Mouse (Mus musculus) heart, postnatal 0 days (tissue): ENCODE results near the gene Gns. TPM values are rescaled to one million over a fixed set of nuclear protein-coding genes. Genes with fewer than 3 reads are reported as not detected.
"Not testable (repeated sequence)": the region's sequence is repeated elsewhere in the genome, so short reads cannot be mapped to it uniquely, and the experiment has no call there.

Experiments used
- ATAC-seq: fragments of 200-750 bp; cut with Nextera tagmentation; 2 replicates; pipeline ENCODE4 v1.8.0; 2017; ENCODE audit warnings: low read depth, moderate number of reproducible peaks, moderate library complexity; ENCODE audit not compliant: insufficient read depth
- DNase-seq: peaks from one replicate; pipeline ENCODE4 v3.0.0-alpha.2; 2016; ENCODE audit warnings: low spot score
- H3K27ac ChIP-seq: fragments of 300-500 bp; sonication (generic); 2 replicates; pipeline ENCODE4 v1.5.1; 2014; ENCODE audit warnings: low read depth, mild to moderate bottlenecking
- H3K27me3 ChIP-seq: fragments of 300-500 bp; sonication (generic); 2 replicates; pipeline ENCODE4 v1.6.1; 2014; ENCODE audit warnings: low read length, mixed read lengths; ENCODE audit not compliant: control insufficient read depth, insufficient read depth
- H3K36me3 ChIP-seq: fragments of 300-500 bp; sonication (generic); replicated peaks from 2 replicates; pipeline ENCODE4 v1.6.1; 2014; ENCODE audit warnings: low read length, mixed read lengths; ENCODE audit not compliant: control insufficient read depth, insufficient read depth
- H3K4me1 ChIP-seq: fragments of 300-500 bp; sonication (generic); 2 replicates; pipeline ENCODE4 v1.6.1; 2014; ENCODE audit warnings: antibody characterized with exemption; ENCODE audit not compliant: control insufficient read depth, insufficient read depth
- H3K4me2 ChIP-seq: fragments of 300-500 bp; sonication (generic); 2 replicates; pipeline ENCODE4 v1.6.1; 2014; ENCODE audit warnings: low read depth, mild to moderate bottlenecking, low read length, moderate library complexity
- H3K4me3 ChIP-seq: fragments of 300-500 bp; sonication (generic); 2 replicates; pipeline ENCODE4 v1.5.1; 2014; ENCODE audit warnings: low read depth, low read length
- H3K9ac ChIP-seq: fragments of 300-500 bp; sonication (generic); replicated peaks from 2 replicates; pipeline ENCODE4 v1.6.1; 2014; ENCODE audit warnings: low read depth, low read length, mixed read lengths
- H3K9me3 ChIP-seq: fragments of 300-500 bp; sonication (generic); replicated peaks from 2 replicates; pipeline ENCODE4 v1.6.1; 2016; ENCODE audit warnings: low read length; ENCODE audit not compliant: control insufficient read depth
- CTCF ChIP-seq: IDR thresholded peaks from 2 replicates; pipeline ENCODE4 v1.5.1; 2016; ENCODE audit warnings: antibody characterized with exemption, control low read depth, low read depth
- EP300 ChIP-seq: IDR thresholded peaks from 2 replicates; pipeline ENCODE4 v1.6.1; 2016; ENCODE audit warnings: antibody characterized with exemption, low read depth
- WGBS: fragments of 180-500 bp; shearing (Covaris S2); extraction: QIAGEN DNeasy Blood & Tissue Kit; methylation state at CpG from one replicate; pipeline ENCODE4 v1.1.7; 2014; 5-methylcytosine and 5-hydroxymethylcytosine counted together
- polyA plus RNA-seq: library from polyadenylated mRNA; unstranded; fragments of >200 nt; fragmentation: Nextera tagmentation; extraction: Ambion mirVana; gene quantifications from 2 replicates; pipeline ENCODE4 v1.2.1, GENCODE M21; 2015
- total RNA-seq: library from RNA; depleted of rRNA; stranded (reverse); fragments of >200 nt; gene quantifications from 2 replicates; pipeline ENCODE4 v1.2.3, GENCODE M21; 2014; ENCODE audit warnings: low replicate concordance

The Gns gene
- total and polyA plus RNA-seq, 2 experiments from 2014 or later: 26.1 to 57.5 TPM

DNA sequence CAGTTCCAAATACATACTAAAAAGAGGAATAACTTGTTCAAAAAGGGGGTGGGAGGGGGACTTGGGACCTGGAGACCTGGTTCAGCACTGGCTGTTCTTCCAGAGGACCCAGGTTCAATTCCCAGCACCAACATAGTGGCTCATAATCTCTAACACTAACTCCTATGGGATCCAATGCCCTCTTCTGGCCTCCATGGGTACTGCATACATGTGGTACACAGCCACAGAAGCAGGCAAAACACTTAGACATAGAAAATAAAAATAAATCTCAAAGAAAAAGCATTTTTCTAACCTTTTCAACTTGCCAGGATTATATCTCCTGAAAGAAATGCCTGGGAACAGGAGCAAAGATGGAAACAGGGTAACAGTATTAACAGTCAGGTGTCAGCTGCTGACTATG lies 38.7 kb upstream of the Gns start:
- Histone ChIP-seq H3K36me3 (no peaks in the 10 kb centered on the region), H3K9ac (no peak overlapping the region)

DNA sequence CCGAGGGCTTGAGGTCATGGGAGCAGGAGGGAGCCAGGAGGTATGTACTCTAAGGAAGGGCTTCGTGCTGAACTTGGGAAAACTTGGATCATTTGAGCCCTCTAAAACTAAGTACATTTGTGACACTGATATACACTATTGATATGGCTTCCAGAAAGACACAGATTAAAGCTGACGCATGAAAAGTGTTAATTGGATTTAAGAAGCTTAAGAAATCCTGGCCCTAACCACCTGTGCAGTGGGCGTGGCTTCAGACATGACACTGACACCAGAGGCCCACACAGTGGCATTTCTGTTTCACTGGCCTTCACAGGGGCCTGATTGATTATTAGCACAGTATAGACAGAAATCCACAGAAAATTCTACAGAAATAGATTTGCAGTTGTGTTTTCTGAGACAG lies 35.3 kb upstream of the Gns start:
- no peaks in the 10 kb centered on the region for H3K9me3 ChIP-seq
- DNase-seq: no peak
- ATAC-seq: no peak
- TF ChIP-seq EP300 (no peak), CTCF (no peak)
- no peak overlapping the region for H3K27ac ChIP-seq
- no peaks in the 10 kb centered on the region for H3K27me3 ChIP-seq
- H3K4me3 ChIP-seq: no peak overlapping the region
- H3K9ac ChIP-seq: no peak overlapping the region
- no peaks in the 10 kb centered on the region for H3K4me1 ChIP-seq
- H3K4me2 ChIP-seq: no peak overlapping the region
- 67% methylated on average over 4 of the region's 4 CpGs for WGBS
- H3K36me3 ChIP-seq: peaks cover 4% of the 10 kb centered on the region; the same call in 1 of the 2 replicates

More for the DNA sequence above, 38.7 kb upstream of the Gns start:
- Histone ChIP-seq H3K4me3 (no peak overlapping the region), H3K4me2 (no peak overlapping the region), H3K27ac (no peak overlapping the region), H3K27me3 (no peaks in the 10 kb centered on the region), H3K4me1 (peaks cover 7% of the 10 kb centered on the region; the same call in 1 of the 2 replicates), H3K9me3 (no peaks in the 10 kb centered on the region)
- ATAC-seq (no peak), DNase-seq (no peak)
- TF ChIP-seq CTCF: no peak
- TF ChIP-seq EP300: no peak

DNA sequence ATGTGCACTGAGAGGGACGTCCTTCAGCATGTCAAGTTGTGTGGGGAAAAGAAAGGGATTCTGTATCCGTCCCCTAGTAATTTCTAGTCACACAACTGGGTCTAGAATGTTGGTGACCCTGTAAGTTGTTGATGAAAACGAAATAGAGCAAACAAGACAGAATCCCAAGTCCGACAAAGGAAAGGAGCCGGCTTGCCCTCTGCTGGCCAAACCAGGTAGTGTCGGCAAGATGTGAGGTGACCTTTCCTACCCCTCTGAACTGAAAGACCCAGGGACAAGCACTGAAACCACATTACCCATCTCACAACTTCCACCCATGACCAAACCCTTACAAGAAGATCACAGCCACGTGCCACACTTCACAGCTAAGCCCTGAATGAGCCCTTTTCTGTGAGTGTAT lies 34.0 kb upstream of the Gns start:
- TF ChIP-seq CTCF: peak; percentile 81
- no peak for TF ChIP-seq EP300
- Histone ChIP-seq H3K9me3 (no peaks in the 10 kb centered on the region), H3K4me3 (no peak overlapping the region), H3K9ac (no peak overlapping the region), H3K27ac (no peak overlapping the region), H3K4me1 (no peaks in the 10 kb centered on the region), H3K4me2 (no peak overlapping the region), H3K27me3 (no peaks in the 10 kb centered on the region), H3K36me3 (peaks cover 4% of the 10 kb centered on the region; the same call in 1 of the 2 replicates)
- ATAC-seq (no peak), DNase-seq (no peak)
- WGBS: 11% methylated on average over 7 of the region's 7 CpGs

DNA sequence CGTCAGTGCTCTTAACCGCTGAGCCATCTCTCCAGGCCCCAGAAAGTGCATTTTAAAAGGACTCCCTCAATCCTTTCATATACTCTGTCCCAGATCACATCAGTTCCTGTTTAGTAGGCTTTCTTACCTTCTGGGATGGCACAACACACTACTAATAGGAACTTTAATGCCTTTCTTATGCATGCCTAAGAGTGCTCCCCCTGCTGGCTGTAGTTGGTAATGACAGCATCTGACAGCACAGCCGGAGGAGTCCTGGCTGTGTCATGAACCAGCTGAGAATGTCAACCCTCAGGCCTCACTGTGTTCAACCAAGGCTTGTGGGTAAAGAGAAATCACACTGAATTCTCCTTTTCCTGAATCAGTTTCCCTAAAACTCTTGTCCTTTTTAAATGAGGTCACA lies 30.3 kb upstream of the Gns start:
- H3K27me3 ChIP-seq: no peaks in the 10 kb centered on the region
- H3K4me2 ChIP-seq: no peak overlapping the region
- ATAC-seq (no peak), DNase-seq (no peak)
- TF ChIP-seq EP300: no peak
- peak; percentile 82 for TF ChIP-seq CTCF
- no peaks in the 10 kb centered on the region for H3K4me1 ChIP-seq
- no peak overlapping the region for H3K27ac ChIP-seq
- 70% methylated on average over 3 of the region's 3 CpGs for WGBS
- no peak overlapping the region for H3K9ac ChIP-seq
- no peak overlapping the region for H3K4me3 ChIP-seq
- no peaks in the 10 kb centered on the region for H3K9me3 ChIP-seq
- H3K36me3 ChIP-seq: peaks cover 4% of the 10 kb centered on the region; the same call in 1 of the 2 replicates

DNA sequence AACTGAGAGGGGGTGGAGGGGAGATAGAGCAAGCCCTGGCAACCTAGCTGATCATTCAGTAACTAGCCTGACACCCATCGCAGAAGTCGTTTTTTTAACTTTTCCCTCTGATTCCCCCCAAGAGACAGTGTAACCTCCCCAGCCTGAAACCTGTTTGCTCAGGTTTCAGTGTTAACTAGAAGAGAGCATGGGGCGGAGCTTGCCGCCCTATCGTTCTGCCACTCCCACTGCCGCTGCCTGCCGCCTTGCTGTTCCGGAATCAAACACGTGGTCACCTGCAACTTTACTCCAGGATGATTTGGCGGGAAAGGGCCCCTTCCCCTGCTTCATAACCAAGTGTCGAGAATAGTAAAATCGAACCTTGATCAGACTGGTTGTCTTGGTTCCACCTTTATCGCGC lies 28.4 kb upstream of the Gns start:
- not testable (repeated sequence) for H3K4me3 ChIP-seq, H3K27me3 ChIP-seq, H3K9ac ChIP-seq, DNase-seq, H3K4me1 ChIP-seq, H3K4me2 ChIP-seq, H3K27ac ChIP-seq, H3K36me3 ChIP-seq, ATAC-seq, H3K9me3 ChIP-seq
- WGBS: 60% methylated on average over 14 of the region's 14 CpGs

DNA sequence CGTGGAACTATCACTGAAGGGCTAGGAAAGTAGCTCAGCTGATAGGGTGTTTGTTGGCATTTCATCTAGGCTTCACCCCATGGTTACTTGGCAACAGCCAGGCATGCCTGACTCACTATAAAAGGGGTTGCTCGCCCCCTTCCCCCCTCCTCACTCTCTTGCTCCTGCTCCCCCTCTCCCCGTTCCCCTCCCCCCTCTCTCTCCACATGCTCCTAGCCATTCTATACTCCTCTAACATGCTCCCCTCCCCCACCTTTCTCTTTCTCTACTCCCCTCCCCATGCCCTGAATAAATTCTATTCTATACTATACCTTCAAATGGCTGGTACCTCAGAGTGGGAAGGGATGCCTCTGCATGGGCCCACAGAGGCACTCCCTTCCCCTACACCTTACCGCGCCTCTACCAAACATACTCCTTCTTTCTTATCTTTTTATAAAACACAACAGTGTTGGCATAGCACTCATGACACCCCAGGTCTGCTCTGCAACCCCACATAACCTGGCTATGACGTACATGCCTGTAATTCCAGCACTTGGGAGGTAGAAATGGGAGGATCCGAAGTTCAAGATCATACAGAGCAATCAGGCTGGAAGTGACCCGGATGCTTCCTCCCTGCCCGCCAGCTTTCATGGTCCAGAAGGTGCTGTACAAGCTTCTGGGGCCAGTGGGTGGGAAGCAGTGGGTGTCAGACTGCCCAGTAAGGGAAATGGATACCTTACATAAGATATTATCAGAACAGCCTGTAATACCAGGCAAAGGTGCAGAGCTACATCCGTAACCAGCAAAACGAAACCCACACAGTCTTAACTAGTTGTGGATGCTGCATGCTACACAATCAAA lies 23.9 kb upstream of the Gns start:
- WGBS: 66% methylated on average over 11 of the region's 11 CpGs
- ATAC-seq: no peak

More for the DNA sequence above, 23.9 kb upstream of the Gns start:
- Histone ChIP-seq H3K27me3 (no peaks in the 10 kb centered on the region), H3K9me3 (no peaks in the 10 kb centered on the region), H3K36me3 (no peaks in the 10 kb centered on the region), H3K9ac (no peak overlapping the region), H3K4me3 (no peak overlapping the region), H3K4me2 (no peak overlapping the region), H3K27ac (no peak overlapping the region), H3K4me1 (no peaks in the 10 kb centered on the region)
- DNase-seq: no peak
- TF ChIP-seq CTCF (no peak), EP300 (no peak)
